Mouse (Mus musculus) erythroblast, embryonic 14.5 days (primary cell): ENCODE results near the gene Cit.

Source experiments
- GATA1 ChIP-seq: IDR thresholded peaks from 2 replicates; pipeline ENCODE4 v1.6.1; 2012; ENCODE audit warnings: low read length, inconsistent platforms, mixed read lengths
- TAL1 ChIP-seq: IDR thresholded peaks from 3 replicates; pipeline ENCODE4 v1.6.1; 2012; ENCODE audit warnings: low read length, inconsistent platforms, mixed read lengths

DNA sequence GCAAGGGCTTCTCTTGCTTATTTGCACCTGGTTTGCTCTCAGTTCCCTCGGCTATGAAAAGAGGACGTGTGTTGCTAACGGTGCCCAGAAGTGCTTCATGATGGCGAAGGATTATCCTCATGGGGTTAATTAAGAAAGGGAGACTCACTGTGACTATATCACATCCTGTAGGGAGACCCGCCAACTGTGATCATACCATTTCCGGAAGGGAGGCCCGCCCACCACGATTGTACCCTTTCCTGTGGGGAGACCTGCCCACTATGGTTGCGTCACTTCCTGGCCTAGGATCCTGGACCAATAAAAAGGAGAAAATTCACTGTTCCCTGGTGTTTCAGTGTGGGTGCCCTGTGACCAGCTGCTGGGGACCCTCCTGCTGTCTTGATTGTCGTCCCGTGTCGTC, 9.3 kb downstream of the Cit start:
- no peak for TF ChIP-seq GATA1
- no peak for TF ChIP-seq TAL1
